Mouse (Mus musculus) activated CD4-positive, CD25-positive, alpha-beta regulatory T cell, adult 9 weeks (primary cell): Measurements from ENCODE around the gene Ankrd7. TPM values are rescaled to one million over a fixed set of nuclear protein-coding genes. Genes with fewer than 3 reads are reported as not detected.

Experiments
- polyA plus RNA-seq: library from polyadenylated mRNA; unstranded; fragments of 100-300 nt; shearing (Covaris generic); gene quantifications from one replicate; pipeline ENCODE4 v1.2.1, GENCODE M21; 2017

Gene Ankrd7
- not detected for polyA plus RNA-seq

DNA sequence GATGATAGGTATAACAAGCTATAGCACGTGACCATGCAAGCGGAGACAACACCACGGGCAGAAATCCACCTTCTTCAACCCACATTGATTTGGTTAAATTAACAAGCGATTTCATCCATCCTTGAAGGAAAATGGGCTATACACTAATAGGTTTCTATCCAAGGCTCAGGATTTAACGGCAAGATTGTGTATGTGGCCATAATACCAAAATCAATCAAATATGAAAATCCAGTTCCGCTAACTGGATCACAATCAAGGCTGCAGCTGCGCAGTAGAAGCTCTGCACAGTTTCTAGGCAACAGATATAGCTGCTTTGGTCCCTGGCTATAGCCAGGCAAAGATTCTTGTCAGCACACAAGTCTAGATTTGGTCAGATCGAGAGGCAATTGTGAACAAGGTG lies at the start of gene Ankrd7:
TSS of gene Ankrd7 (plus strand) at position 301 of the 400 bp plus-strand sequence.

DNA sequence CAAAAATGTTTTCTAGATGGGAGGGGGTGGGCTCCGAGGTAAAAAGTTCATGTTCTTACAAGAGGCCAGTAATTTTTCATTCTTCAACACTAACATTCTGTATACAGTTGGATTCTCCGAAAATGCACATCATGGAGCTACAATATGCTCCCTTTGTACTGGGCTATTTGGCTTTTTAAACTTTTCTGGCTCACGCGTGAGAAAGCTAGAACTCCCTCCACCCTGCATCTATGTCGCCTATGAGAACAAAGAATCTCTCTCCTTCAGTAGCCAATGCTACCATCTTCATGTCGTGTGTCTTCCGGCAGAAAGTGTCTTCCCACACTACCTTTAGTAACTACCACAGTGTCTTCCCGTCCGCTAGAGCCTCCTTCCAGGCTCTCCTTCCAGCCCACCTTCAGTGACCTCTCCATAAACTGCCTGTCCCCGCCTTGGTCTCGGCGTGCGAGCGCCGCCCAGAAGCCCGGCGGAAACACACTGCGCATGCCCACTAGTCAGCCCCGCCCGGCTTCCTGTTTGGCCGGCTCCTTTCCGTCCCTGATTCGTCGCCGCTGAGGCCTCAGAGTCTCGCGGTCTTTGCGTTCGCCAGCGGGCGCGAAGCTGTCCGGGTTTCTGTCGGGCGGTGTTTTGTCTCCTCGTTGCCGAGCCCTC lies 17.9 kb upstream of the Ankrd7 start, which contains the start of gene Lsm8:
TSS of gene Lsm8 (plus strand) at position 529 of the 651 bp plus-strand sequence.

Other genes with a start within 250 kb of the Ankrd7 start
- gene Lsm8, start 17.7 kb upstream of the Ankrd7 start, polyA plus RNA-seq, result 109 TPM